Mouse (Mus musculus): ENCODE results near the gene Fkbp9.

Gene Fkbp9

DNA sequence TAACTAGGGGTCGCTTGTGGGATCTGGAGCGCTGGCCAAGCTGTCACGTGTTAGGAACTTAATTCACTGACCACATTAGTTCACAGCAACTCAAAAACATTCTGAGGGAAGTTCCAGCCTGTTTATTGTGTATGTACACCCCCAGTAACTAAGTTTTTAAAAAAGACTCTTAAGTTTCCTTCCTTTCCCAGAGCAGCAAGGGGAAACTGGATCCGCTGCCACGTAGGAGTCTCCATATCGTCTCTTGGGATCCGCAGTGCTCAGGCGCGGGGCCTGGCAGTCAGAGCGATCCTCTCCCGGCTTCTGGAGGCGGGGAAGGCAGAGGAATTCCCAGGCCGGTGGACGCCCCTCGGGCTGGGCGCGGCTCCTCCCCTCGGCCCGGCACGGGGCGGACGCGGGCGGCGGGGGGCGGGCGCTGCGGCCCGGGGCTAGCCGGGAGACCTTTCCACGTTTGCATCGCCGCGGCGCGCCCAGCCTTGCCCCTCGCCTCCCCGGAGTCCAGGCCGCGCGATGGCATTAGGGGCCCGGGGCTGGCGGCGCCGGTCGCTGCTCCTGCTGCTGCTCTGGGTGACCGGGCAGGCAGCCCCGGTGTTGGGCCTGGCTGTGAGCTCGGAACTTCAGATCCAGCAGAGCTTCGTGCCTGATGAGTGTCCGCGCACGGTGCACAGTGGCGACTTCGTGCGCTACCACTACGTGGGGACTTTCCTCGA lies at the start of gene Fkbp9:
Gene Fkbp9, plus strand, starts transcription at position 363 of the 710 bp plus-strand sequence.
- DNase-seq: peak; percentile 5

- DNase-seq: no peak
Observed at GRCm38 (mm10) chr6:56783561-56784272, 48.1 kb upstream of the Fkbp9 start.

DNA sequence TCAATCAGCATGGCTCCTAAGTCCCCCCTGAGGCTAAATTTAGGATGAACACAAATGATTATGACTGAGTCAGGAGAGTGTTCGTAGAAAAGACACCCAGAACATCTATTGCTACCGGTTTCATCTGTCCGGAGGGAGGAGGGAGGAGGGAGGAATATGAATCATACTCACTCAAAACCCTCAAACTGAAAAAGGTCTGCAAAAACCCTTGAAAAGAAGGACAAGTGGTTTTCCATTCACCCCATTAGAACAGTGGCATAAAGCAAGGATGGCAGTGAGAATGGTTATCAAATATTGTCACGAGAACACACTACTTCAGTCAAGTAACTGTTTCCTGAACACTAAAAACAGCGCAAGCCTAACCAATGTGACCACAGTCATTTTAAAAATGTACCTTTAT lies 46.8 kb upstream of the Fkbp9 start:
- DNase-seq: no peak

GRCm38 (mm10) chr6:56787668-56788067 lies 44.2 kb upstream of the Fkbp9 start:
- DNase-seq: no peak

DNA sequence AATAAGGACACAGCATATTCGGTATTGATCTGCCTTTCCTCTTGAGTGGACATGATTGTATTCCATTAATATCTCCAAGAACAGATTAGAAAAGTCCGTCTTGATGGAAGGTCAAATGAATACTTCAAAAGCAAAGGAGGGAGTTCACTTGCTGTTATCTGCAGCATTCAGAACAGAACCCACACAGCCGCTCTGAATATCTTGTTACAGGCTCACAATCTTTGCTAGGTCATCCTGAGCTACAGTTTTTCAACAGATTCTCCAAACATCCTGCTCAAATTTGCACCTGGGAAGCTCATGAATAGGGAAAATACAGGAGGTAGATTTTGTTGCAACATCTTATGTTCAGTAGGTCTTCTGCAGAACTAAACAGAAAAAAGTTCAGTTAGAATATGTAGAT lies 42.5 kb upstream of the Fkbp9 start:
- no peak for DNase-seq

DNA sequence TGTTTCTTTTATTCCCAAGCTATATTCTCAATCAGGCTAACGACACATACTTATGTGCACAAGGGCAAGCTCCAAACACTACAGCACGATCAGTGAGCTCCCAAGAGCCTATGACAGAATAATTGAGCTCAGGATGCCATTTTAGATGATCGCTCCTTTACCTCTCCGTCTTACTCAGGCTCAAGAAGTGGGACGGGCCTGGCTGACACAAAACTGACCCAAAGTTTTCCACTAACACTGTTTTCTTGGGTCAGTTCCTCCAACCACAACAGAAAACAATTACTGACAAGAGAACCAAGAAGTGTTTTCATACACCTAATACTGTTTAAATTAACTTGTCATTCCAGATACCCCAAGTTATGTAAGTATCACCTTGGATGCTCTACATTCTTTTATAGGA lies 37.0 kb upstream of the Fkbp9 start:
- DNase-seq: no peak

DNA sequence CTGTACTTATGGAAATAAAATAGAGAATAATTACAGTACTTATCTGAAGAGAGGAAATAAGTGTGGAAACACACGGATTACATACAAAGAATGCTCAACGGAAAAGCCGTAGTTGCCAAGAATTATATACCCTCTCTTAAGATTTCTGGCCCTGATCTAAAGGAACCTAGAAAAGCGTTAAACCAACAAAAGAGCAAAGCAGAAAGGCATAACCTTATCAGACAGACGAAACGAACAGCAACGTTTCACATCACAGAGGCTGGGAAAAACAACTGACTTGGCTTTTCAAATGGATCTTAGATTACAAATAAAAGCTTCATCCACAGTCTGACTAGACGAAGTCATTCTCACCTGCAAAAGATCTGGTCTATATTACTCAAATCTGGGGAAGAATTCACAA lies 35.6 kb upstream of the Fkbp9 start:
- DNase-seq: no peak

GRCm38 (mm10) chr6:56796668-56797141 lies 35.2 kb upstream of the Fkbp9 start:
- DNase-seq: no peak

GRCm38 (mm10) chr6:56797311-56798151 lies 34.3 kb upstream of the Fkbp9 start, which contains the start of gene Kbtbd2:
TSS of gene Kbtbd2 (minus strand) at chr6:56797813.
- peak; percentile 96 for DNase-seq

DNA sequence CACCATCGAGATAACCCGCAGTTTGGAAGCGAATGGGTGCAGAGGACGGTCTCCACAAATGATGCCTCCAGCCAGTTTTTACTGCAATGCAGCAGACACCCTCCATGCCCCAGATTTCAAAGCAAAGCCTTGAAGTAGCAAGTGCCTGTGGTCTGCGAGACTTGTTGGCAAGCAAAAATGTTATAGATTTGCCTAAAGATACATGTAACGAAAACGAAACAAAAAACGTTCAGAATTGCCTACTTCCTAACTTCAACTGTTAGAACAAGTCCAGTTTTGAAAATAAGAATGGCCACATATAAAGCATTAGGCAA lies 33.8 kb upstream of the Fkbp9 start:
- DNase-seq: no peak

DNA sequence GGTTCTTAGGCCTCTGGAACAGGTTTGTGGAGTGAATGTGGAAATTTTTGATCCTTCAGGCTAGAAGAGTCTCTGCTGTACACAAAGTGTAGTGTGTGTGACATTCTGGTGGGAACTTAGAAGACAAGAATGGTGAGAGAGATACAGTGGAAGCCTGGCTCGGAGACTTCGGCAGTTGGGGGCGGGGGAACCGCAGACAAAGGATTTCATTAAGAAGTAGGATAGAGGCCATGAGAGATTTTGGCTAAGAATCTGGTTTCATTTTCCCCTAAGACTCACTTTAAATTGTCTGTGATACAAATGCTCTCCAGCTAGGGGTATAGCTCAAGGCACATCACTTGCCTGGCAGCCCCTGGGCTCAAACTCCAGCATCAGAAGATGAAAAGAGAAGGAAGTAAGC lies 26.8 kb upstream of the Fkbp9 start:
- DNase-seq: no peak

GRCm38 (mm10) chr6:56806195-56806594 lies 25.7 kb upstream of the Fkbp9 start:
- no peak for DNase-seq

- no peak for DNase-seq
Observed at GRCm38 (mm10) chr6:56808656-56809055, 23.2 kb upstream of the Fkbp9 start.

DNA sequence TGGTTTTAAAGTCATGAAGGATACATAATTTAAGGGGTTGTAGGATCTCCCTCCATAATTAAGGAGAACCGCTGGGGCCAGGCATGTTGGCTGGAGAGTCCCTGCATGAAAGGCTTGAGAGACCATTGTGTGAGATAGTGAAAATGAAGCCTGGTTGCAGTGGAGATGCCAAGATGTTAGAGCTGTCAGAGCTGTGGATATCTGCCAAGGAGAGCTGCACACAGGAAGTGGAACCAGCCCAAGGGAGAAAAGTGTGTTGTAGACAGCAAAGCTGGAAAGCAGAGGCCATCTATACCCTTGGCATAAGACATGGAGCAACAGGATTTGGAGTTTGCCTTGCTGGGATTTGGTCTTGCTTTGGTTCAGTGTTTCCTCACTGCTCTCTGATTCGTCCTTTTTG lies 18.5 kb upstream of the Fkbp9 start:
- no peak for DNase-seq

GRCm38 (mm10) chr6:56818436-56819123 lies 13.3 kb upstream of the Fkbp9 start:
- DNase-seq: no peak

GRCm38 (mm10) chr6:56819124-56819487 lies 12.8 kb upstream of the Fkbp9 start:
- DNase-seq: no peak

GRCm38 (mm10) chr6:56825657-56826056 lies 6.2 kb upstream of the Fkbp9 start:
- DNase-seq: no peak

DNA sequence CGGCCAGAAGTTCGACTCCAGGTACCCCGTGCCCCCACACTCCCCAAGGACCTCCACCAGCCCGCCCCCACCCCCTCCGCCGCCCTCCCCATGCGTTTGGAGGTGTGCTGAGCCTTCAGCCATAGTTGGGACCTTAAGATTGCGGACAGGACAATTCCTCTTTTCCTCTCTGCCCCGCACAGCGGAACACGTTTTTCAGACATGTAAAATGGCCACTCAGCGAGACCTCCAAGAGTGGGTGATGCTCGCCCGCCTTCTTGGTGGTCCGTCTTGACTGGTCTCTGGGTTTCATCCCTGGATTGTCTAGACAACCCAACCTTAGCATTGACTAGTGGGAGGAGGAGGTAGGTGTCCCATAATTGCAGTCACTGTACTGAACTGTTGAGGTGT lies 543 bp downstream of the Fkbp9 start:
- no peak for DNase-seq

GRCm38 (mm10) chr6:56832830-56833229 lies 971 bp downstream of the Fkbp9 start:
- no peak for DNase-seq

DNA sequence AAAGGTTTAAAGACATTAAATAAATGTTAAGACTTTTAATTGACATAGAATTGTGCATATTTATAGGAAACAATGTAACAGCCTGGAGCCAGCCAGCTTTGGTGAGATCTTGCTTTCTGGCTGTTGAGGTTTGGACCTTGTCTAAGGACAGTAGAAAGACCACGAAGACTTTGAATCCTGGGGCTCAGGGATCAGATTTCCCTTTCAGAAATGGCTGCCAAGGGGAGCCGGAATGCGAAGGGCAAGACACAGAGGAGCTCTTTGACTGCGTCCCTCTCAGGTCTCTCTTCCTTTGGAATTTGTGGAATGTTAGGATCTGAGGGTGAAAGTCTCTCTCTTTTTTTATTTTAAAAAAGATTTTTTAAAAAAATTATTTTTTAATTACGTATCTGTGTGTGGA lies 2.9 kb downstream of the Fkbp9 start:
- DNase-seq: no peak

DNA sequence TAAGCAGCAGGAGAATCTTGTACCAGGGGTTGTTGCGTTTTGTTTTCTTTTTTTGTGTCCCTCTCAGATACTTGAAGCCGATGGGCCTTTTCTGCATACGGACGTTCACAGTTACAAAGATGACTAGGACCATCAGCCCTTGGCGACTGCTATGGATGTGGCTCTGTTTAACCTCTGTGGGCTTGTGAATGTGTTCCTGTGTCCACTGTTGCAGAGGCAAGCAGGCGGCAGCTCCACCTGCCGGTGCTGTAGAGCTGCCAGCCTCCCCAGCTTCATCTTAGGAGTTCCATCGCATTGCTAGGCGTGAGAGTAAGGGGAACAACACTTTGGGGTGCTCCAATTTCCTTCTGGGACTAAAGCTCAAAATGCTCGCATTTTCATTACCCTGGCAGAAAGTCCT lies 3.7 kb downstream of the Fkbp9 start:
- DNase-seq: no peak

- no peak for DNase-seq
Observed at GRCm38 (mm10) chr6:56837166-56837565, 5.3 kb downstream of the Fkbp9 start.

GRCm38 (mm10) chr6:56837621-56838020 lies 5.8 kb downstream of the Fkbp9 start:
- DNase-seq: no peak
